Mouse (Mus musculus): ENCODE data around the gene Pon3. TPM values are rescaled to one million over a fixed set of nuclear protein-coding genes. Genes with fewer than 3 reads are reported as not detected.
"Not testable (repeated sequence)": the region's sequence is repeated elsewhere in the genome, so short reads cannot be mapped to it uniquely, and the experiment has no call there.

Pon3 gene
- polyA plus RNA-seq, 1 experiment from 2014 or later, result 45.3 TPM

DNA sequence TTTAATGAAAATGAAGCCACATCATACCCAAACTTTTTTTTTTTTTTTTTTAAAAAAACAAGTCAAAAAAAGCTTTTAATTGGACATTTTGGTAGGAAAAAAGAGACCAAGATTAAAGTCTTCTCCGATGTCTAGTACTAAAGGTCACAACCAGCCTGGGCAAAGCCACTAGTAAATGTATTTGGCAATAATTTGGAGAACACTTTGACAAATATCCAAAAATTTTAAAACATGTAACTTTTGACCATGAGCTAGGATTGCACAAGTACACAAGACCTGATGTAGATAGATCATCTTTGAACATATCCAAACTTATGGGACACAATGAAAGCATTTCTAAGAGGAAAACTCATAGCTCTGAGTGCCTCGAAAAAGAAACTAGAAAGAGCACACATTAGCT is 32.5 kb downstream of the Pon3 start:
- peaks cover 11% of the 10 kb centered on the region for H3K36me3 ChIP-seq (ENCODE audit: control insufficient read depth, insufficient read depth, low read length)
- H3K27ac ChIP-seq (replicated peaks in 1 of 2; ENCODE audit: control insufficient read depth in 1 of 2, insufficient read depth in 1 of 2, low read depth in 2 of 2, low read length in 2 of 2); H3K4me3 ChIP-seq (ENCODE audit: control insufficient read depth in 1 of 2, insufficient read depth in 1 of 2, low read depth in 1 of 2, low read length in 2 of 2); H3K4me1 ChIP-seq (ENCODE audit: control insufficient read depth in 2 of 2, insufficient read depth in 2 of 2, low read length in 2 of 2); H3K9me3 ChIP-seq (ENCODE audit: control insufficient read depth, low read length); H3K9ac ChIP-seq (ENCODE audit: low read length); H3K4me2 ChIP-seq (ENCODE audit: low read length); ATAC-seq (ENCODE audit: insufficient number of reproducible peaks, insufficient read depth, low FRiP score, low read depth); H3K27me3 ChIP-seq (ENCODE audit: control insufficient read depth, insufficient read depth, low read length): not testable (repeated sequence)
- 92% methylated on average over 2 of the region's 2 CpGs for WGBS

DNA sequence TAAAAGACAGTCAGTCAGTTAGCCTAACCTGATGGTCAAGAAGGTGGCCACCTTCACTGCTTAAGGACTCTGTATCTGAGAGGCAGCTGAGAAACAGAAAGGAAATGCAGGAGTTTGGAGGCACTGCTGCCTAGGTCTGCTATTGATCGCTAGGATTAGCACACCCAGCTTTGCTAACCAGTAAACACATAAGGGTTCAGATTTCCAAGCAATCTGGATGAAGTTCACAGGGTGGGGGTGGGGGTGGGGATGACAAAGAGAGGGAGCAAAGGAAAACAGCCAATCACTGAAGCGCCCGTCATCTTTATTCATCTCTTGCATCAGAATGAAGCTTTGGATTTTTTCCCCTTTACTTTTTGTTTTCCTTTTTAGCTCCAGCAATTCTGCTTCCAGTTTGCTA is 34.0 kb downstream of the Pon3 start:
- peaks cover 6% of the 10 kb centered on the region; the same call in 1 of the 2 replicates for H3K36me3 ChIP-seq (ENCODE audit: control insufficient read depth, insufficient read depth, low read length)
- no peak overlapping the region for H3K4me2 ChIP-seq (ENCODE audit: low read length)
- no peak overlapping the region for H3K9ac ChIP-seq (ENCODE audit: low read length)
- ATAC-seq (ENCODE audit: insufficient number of reproducible peaks, insufficient read depth, low FRiP score, low read depth), result no peak
- no peak overlapping the region for H3K27ac ChIP-seq (replicated peaks in 1 of 2; ENCODE audit: control insufficient read depth in 1 of 2, insufficient read depth in 1 of 2, low read depth in 2 of 2, low read length in 2 of 2)
- H3K4me3 ChIP-seq (ENCODE audit: control insufficient read depth in 1 of 2, insufficient read depth in 1 of 2, low read depth in 1 of 2, low read length in 2 of 2), result no peak overlapping the region
- WGBS, result 79% methylated on average over 3 of the region's 3 CpGs
- no peaks in the 10 kb centered on the region for H3K4me1 ChIP-seq (ENCODE audit: control insufficient read depth in 2 of 2, insufficient read depth in 2 of 2, low read length in 2 of 2)
- H3K9me3 ChIP-seq (ENCODE audit: control insufficient read depth, low read length), result no peaks in the 10 kb centered on the region
- H3K27me3 ChIP-seq (ENCODE audit: control insufficient read depth, insufficient read depth, low read length), result no peaks in the 10 kb centered on the region

DNA sequence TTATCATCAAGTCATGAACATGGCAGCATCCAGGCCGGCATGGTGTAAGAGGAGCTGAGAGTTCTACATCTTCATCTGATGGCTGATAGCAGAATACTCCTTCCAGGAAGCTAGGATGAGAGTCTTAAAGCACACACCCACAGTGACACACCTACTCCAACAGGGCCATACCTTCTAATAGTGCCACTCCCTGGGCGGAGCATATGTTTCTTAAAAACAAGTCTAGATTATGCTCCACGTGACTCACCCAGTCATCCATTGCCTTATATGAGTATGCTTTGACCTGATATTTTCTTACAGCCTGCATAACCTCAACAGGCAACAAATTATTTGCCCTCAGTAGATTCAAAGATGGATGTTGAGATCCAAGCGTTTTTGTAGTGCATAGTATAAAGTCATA is 37.9 kb downstream of the Pon3 start:
- no peak overlapping the region for H3K4me2 ChIP-seq (ENCODE audit: low read length)
- peaks cover 8% of the 10 kb centered on the region; the same call in 1 of the 2 replicates for H3K36me3 ChIP-seq (ENCODE audit: control insufficient read depth, insufficient read depth, low read length)
- H3K4me3 ChIP-seq (ENCODE audit: control insufficient read depth in 1 of 2, insufficient read depth in 1 of 2, low read depth in 1 of 2, low read length in 2 of 2), result no peak overlapping the region
- ATAC-seq (ENCODE audit: insufficient number of reproducible peaks, insufficient read depth, low FRiP score, low read depth), result no peak
- H3K27ac ChIP-seq (replicated peaks in 1 of 2; ENCODE audit: control insufficient read depth in 1 of 2, insufficient read depth in 1 of 2, low read depth in 2 of 2, low read length in 2 of 2), result no peak overlapping the region
- H3K9me3 ChIP-seq (ENCODE audit: control insufficient read depth, low read length), result no peaks in the 10 kb centered on the region
- H3K27me3 ChIP-seq (ENCODE audit: control insufficient read depth, insufficient read depth, low read length), result no peaks in the 10 kb centered on the region
- WGBS, result 93% methylated on average over 4 of the region's 4 CpGs
- H3K4me1 ChIP-seq (ENCODE audit: control insufficient read depth in 2 of 2, insufficient read depth in 2 of 2, low read length in 2 of 2), result no peaks in the 10 kb centered on the region
- no peak overlapping the region for H3K9ac ChIP-seq (ENCODE audit: low read length)

DNA sequence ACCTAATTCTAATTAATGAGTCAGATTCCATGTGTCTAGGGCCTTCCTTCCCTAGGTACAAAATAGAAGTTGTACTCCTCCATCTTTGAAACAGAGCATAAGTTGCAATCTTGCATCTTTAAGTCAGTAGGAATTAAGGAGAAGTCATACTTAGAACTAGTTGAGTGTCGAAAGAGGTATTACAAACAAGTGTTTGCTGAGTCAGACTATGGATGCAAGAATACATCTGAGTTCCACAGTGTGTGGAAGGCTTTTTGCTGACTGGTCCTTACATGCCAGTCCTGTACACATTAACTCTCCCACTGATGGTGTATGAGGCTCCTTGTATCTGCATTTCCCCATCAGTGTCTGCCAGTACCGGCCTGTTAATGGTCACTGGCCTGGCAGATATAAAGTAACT is 48.3 kb downstream of the Pon3 start:
- WGBS, result 78% methylated on average over 2 of the region's 2 CpGs
- ATAC-seq (ENCODE audit: insufficient number of reproducible peaks, insufficient read depth, low FRiP score, low read depth), result no peak
- no peak overlapping the region for H3K27ac ChIP-seq (replicated peaks in 1 of 2; ENCODE audit: control insufficient read depth in 1 of 2, insufficient read depth in 1 of 2, low read depth in 2 of 2, low read length in 2 of 2)

DNA sequence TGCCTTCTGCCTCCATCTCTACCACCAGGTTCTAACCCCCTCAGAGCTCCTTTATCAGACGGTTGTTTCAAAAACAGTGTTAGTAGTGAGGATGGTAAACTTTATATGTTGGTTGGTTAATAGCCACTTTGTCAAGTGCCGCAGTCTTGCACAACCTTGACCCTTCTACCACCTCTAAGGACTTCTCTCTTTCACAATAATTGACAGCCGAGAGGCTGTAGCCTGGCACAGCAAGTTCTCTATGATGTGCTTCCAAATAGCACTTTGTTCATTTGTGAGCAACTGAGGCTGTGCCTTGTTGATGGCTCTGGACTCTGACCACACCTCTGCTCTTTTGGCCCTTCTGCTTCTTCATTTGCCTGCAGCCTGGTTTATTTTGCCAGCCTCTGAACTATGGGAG is 56.2 kb downstream of the Pon3 start:
- no peak overlapping the region for H3K9ac ChIP-seq (ENCODE audit: low read length)
- 76% methylated on average over 3 of the region's 3 CpGs for WGBS
- H3K27ac ChIP-seq (replicated peaks in 1 of 2; ENCODE audit: control insufficient read depth in 1 of 2, insufficient read depth in 1 of 2, low read depth in 2 of 2, low read length in 2 of 2), result no peak overlapping the region
- no peaks in the 10 kb centered on the region for H3K27me3 ChIP-seq (ENCODE audit: control insufficient read depth, insufficient read depth, low read length)
- no peaks in the 10 kb centered on the region for H3K4me1 ChIP-seq (ENCODE audit: control insufficient read depth in 2 of 2, insufficient read depth in 2 of 2, low read length in 2 of 2)
- no peaks in the 10 kb centered on the region for H3K9me3 ChIP-seq (ENCODE audit: control insufficient read depth, low read length)
- no peak overlapping the region for H3K4me2 ChIP-seq (ENCODE audit: low read length)
- no peak overlapping the region for H3K4me3 ChIP-seq (ENCODE audit: control insufficient read depth in 1 of 2, insufficient read depth in 1 of 2, low read depth in 1 of 2, low read length in 2 of 2)
- H3K36me3 ChIP-seq (ENCODE audit: control insufficient read depth, insufficient read depth, low read length), result no peaks in the 10 kb centered on the region
- ATAC-seq (ENCODE audit: insufficient number of reproducible peaks, insufficient read depth, low FRiP score, low read depth), result no peak

More for the DNA sequence above, 48.3 kb downstream of the Pon3 start:
- Histone ChIP-seq H3K4me1 (ENCODE audit: control insufficient read depth in 2 of 2, insufficient read depth in 2 of 2, low read length in 2 of 2) (no peaks in the 10 kb centered on the region), H3K9ac (ENCODE audit: low read length) (no peak overlapping the region), H3K9me3 (ENCODE audit: control insufficient read depth, low read length) (no peaks in the 10 kb centered on the region), H3K27me3 (ENCODE audit: control insufficient read depth, insufficient read depth, low read length) (no peaks in the 10 kb centered on the region), H3K4me3 (ENCODE audit: control insufficient read depth in 1 of 2, insufficient read depth in 1 of 2, low read depth in 1 of 2, low read length in 2 of 2) (no peak overlapping the region), H3K4me2 (ENCODE audit: low read length) (no peak overlapping the region), H3K36me3 (ENCODE audit: control insufficient read depth, insufficient read depth, low read length) (no peaks in the 10 kb centered on the region)

DNA sequence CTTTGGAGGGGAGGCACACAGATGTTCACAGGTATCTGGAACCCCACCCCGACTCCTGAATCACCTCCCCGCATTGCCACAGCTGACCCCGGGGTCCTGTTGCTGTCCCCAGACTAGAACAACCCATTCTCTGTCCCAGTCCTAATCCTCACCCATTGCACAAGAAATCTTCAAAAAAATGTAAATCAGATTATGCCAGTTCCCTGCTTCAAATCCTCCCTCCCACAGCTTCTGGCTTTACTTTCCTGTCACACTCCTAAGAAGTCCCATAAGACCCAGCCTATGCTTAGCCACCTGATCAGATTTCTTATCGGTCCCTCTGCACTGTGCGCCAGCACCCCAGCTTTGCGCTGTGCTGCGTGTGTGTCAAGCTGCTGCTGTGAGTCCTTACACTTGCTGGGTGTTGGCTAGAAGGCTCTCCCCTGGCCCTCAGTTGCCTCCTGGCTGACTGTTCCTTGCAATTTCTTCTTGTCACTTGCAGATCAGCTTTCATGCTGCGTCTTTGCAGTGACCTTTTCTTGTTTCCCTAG is 56.6 kb downstream of the Pon3 start:
- H3K4me2 ChIP-seq (ENCODE audit: low read length), result no peak overlapping the region
- no peak for ATAC-seq (ENCODE audit: insufficient number of reproducible peaks, insufficient read depth, low FRiP score, low read depth)

DNA sequence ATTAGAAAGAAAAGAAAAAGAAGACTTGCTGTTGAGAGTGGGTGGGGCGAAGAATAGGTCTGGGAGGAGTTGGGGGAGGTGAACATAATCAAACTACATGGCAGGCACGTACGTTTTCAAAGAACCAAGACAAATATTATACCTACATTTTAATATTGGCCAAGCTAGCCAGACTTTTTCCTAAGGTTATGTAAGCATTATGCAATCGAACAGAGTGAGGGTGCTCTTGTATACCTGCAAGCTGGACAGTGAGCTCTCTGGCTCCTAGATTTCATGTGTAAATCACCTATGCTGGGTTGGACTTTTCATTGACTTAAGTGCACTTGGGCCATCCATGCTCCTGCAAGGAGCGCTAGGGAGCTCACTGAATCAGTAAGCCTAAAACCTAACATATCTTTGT is 57.5 kb downstream of the Pon3 start:
- no peak overlapping the region for H3K9ac ChIP-seq (ENCODE audit: low read length)
- H3K4me2 ChIP-seq (ENCODE audit: low read length), result no peak overlapping the region
- H3K4me1 ChIP-seq (ENCODE audit: control insufficient read depth in 2 of 2, insufficient read depth in 2 of 2, low read length in 2 of 2), result no peaks in the 10 kb centered on the region
- ATAC-seq (ENCODE audit: insufficient number of reproducible peaks, insufficient read depth, low FRiP score, low read depth), result no peak
- no peaks in the 10 kb centered on the region for H3K36me3 ChIP-seq (ENCODE audit: control insufficient read depth, insufficient read depth, low read length)
- H3K27ac ChIP-seq (replicated peaks in 1 of 2; ENCODE audit: control insufficient read depth in 1 of 2, insufficient read depth in 1 of 2, low read depth in 2 of 2, low read length in 2 of 2), result no peak overlapping the region
- H3K9me3 ChIP-seq (ENCODE audit: control insufficient read depth, low read length), result no peaks in the 10 kb centered on the region
- 81% methylated on average over 5 of the region's 5 CpGs for WGBS
- H3K4me3 ChIP-seq (ENCODE audit: control insufficient read depth in 1 of 2, insufficient read depth in 1 of 2, low read depth in 1 of 2, low read length in 2 of 2), result no peak overlapping the region
- H3K27me3 ChIP-seq (ENCODE audit: control insufficient read depth, insufficient read depth, low read length), result no peaks in the 10 kb centered on the region

More for the DNA sequence above, 56.6 kb downstream of the Pon3 start:
- Histone ChIP-seq H3K9me3 (ENCODE audit: control insufficient read depth, low read length) (no peaks in the 10 kb centered on the region), H3K27me3 (ENCODE audit: control insufficient read depth, insufficient read depth, low read length) (no peaks in the 10 kb centered on the region), H3K36me3 (ENCODE audit: control insufficient read depth, insufficient read depth, low read length) (no peaks in the 10 kb centered on the region), H3K9ac (ENCODE audit: low read length) (no peak overlapping the region), H3K4me1 (ENCODE audit: control insufficient read depth in 2 of 2, insufficient read depth in 2 of 2, low read length in 2 of 2) (no peaks in the 10 kb centered on the region), H3K4me3 (ENCODE audit: control insufficient read depth in 1 of 2, insufficient read depth in 1 of 2, low read depth in 1 of 2, low read length in 2 of 2) (no peak overlapping the region), H3K27ac (replicated peaks in 1 of 2; ENCODE audit: control insufficient read depth in 1 of 2, insufficient read depth in 1 of 2, low read depth in 2 of 2, low read length in 2 of 2) (no peak overlapping the region)
- 83% methylated on average over 8 of the region's 8 CpGs for WGBS

DNA sequence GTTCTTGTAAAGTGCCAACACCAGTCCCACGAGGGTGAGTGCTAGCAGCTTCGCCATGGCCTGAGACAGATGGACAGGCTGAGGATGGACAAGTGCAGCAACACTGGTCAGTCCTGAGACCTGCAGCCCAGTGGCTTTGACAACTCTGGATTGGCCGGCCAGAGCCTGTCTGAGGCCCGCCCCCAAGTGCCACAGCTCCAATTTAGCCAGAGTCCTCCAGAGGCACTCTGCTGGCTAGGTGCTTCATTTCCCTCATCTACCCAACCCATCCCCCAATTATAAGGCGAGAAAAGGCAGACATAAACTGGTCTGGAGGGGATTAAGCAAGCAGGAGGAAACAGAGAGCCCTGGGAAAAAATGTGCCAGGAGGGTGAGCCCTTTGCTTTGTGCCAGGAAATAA is 62.4 kb downstream of the Pon3 start, which contains the start of gene Pon1:
Gene Pon1 (minus strand): TSS at position 254 of the 400 bp plus-strand sequence.
- WGBS, result 23% methylated on average over 5 of the region's 5 CpGs
- no peaks in the 10 kb centered on the region for H3K36me3 ChIP-seq (ENCODE audit: control insufficient read depth, insufficient read depth, low read length)
- H3K27me3 ChIP-seq (ENCODE audit: control insufficient read depth, insufficient read depth, low read length), result no peaks in the 10 kb centered on the region
- no peak within 1 kb of the TSS for H3K27ac ChIP-seq (replicated peaks in 1 of 2; ENCODE audit: control insufficient read depth in 1 of 2, insufficient read depth in 1 of 2, low read depth in 2 of 2, low read length in 2 of 2)
- no peaks in the 10 kb centered on the region for H3K4me1 ChIP-seq (ENCODE audit: control insufficient read depth in 2 of 2, insufficient read depth in 2 of 2, low read length in 2 of 2)
- no peak within 1 kb of the TSS for H3K4me3 ChIP-seq (ENCODE audit: control insufficient read depth in 1 of 2, insufficient read depth in 1 of 2, low read depth in 1 of 2, low read length in 2 of 2)
- ATAC-seq (ENCODE audit: insufficient number of reproducible peaks, insufficient read depth, low FRiP score, low read depth), result no peak
- H3K9me3 ChIP-seq (ENCODE audit: control insufficient read depth, low read length), result no peaks in the 10 kb centered on the region
- H3K9ac ChIP-seq (ENCODE audit: low read length), result no peak within 1 kb of the TSS
- no peak within 1 kb of the TSS for H3K4me2 ChIP-seq (ENCODE audit: low read length)

Measured in heart, embryonic 14.5 days (tissue).